Mouse (Mus musculus) heart, postnatal 0 days (tissue): ENCODE measurements around the gene Gas2l2.

Experiments
- CTCF ChIP-seq: IDR thresholded peaks from 2 replicates; pipeline ENCODE4 v1.5.1; 2016; ENCODE audit warnings: antibody characterized with exemption, control low read depth, low read depth
- EP300 ChIP-seq: IDR thresholded peaks from 2 replicates; pipeline ENCODE4 v1.6.1; 2016; ENCODE audit warnings: antibody characterized with exemption, low read depth

DNA sequence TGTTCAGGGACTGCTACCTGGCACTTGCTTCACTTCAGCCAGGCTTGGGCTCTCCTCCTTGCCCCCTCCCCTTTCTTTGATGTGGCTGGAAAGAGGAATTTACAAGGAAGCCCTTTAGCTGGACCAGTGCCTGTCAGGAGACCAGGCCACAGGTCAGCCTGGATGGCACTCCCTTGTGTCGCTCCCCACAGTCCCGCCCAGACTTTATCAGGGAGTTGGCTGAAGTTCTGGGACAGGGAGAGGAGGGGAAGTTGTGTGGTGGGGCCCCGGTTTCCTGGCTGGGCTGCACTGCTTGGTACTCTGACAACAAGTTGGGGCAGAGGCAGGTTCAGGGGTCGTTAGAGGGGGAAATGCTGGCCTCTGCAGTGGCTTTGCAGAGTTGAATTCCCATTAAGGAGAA, 25.3 kb upstream of the Gas2l2 start:
- TF ChIP-seq CTCF (no peak), EP300 (no peak)
